Mouse (Mus musculus) embryonic facial prominence, embryonic 15.5 days (tissue): ENCODE results near the gene Trp53tg5. TPM values are rescaled to one million over a fixed set of nuclear protein-coding genes. Genes with fewer than 3 reads are reported as not detected.
A peak's percentile ranks its signal among the peaks of the same experiment; 100 is the strongest.

ENCODE experiments used
- ATAC-seq: fragments of 200-750 bp; cut with Nextera tagmentation; 2 replicates; pipeline ENCODE4 v1.8.0; 2017; ENCODE audit warnings: low read depth, moderate TSS enrichment; ENCODE audit not compliant: insufficient number of reproducible peaks, low FRiP score, low TSS enrichment
- H3K27ac ChIP-seq: fragments of 300-500 bp; sonication (generic); replicated peaks from 2 replicates; pipeline ENCODE4 v1.5.1; 2015; ENCODE audit warnings: mild to moderate bottlenecking, inconsistent platforms
- H3K27me3 ChIP-seq: fragments of 300-500 bp; sonication (generic); 2 replicates; pipeline ENCODE4 v1.6.1; 2015; ENCODE audit warnings: inconsistent platforms
- H3K36me3 ChIP-seq: fragments of 300-500 bp; sonication (generic); 2 replicates; pipeline ENCODE4 v1.6.1; 2015; ENCODE audit warnings: mild to moderate bottlenecking, inconsistent platforms
- H3K4me1 ChIP-seq: fragments of 300-500 bp; sonication (generic); 2 replicates; pipeline ENCODE4 v1.6.1; 2015; ENCODE audit warnings: inconsistent platforms
- H3K4me2 ChIP-seq: fragments of 300-500 bp; sonication (generic); replicated peaks from 2 replicates; pipeline ENCODE4 v1.6.1; 2015; ENCODE audit warnings: mild to moderate bottlenecking, inconsistent platforms
- H3K4me3 ChIP-seq: fragments of 300-500 bp; sonication (generic); replicated peaks from 2 replicates; pipeline ENCODE4 v1.5.1; 2015; ENCODE audit warnings: mild to moderate bottlenecking, inconsistent platforms
- H3K9ac ChIP-seq: fragments of 300-500 bp; sonication (generic); 2 replicates; pipeline ENCODE4 v1.6.1; 2015; ENCODE audit warnings: inconsistent platforms
- H3K9me3 ChIP-seq: fragments of 300-500 bp; sonication (generic); replicated peaks from 2 replicates; pipeline ENCODE4 v1.6.1; 2016; ENCODE audit warnings: inconsistent platforms
- WGBS: fragments of 180-500 bp; shearing (Covaris S2); methylation state at CpG from one replicate; pipeline ENCODE4 v1.1.7; 2015; 5-methylcytosine and 5-hydroxymethylcytosine counted together
- polyA plus RNA-seq: library from polyadenylated mRNA; unstranded; fragments of >200 nt; fragmentation: Nextera tagmentation; extraction: Ambion mirVana; gene quantifications from 2 replicates; pipeline ENCODE4 v1.2.1, GENCODE M21; 2015

Trp53tg5 gene
- polyA plus RNA-seq, 1 experiment from 2014 or later = not detected

GRCm38 (mm10) chr2:164429881-164430615 is 43.5 kb downstream of the Trp53tg5 start:
- 52% methylated on average over 15 of the region's 15 CpGs for WGBS
- Histone ChIP-seq H3K27ac (peak overlapping the region; percentile 60), H3K36me3 (peaks cover 40% of the 10 kb centered on the region), H3K4me3 (no peak overlapping the region), H3K4me1 (peaks cover 49% of the 10 kb centered on the region), H3K9ac (no peak overlapping the region), H3K27me3 (no peaks in the 10 kb centered on the region), H3K9me3 (no peaks in the 10 kb centered on the region), H3K4me2 (no peak overlapping the region)
- ATAC-seq = no peak

DNA sequence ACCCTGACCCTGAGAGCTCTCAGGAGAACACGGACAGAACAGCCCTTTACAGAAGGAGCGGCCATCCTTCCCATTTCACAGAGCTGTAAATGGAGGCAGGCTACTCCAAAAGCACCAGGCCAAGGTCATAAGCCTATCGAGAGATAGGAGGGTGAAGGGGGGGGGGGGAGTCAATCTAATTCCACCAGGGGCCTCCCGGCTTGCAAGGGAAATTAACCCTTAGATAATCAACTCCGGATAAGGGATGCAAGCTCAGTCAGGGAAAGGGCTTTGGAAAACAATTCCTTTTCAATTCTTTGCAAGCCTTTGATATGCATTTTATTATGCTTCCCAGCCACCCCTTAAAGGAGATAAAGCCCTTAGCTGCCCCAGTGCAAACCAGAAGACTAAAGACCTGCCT is 45.1 kb downstream of the Trp53tg5 start:
- H3K4me2 ChIP-seq = no peak overlapping the region
- WGBS = 39% methylated on average over 5 of the region's 5 CpGs
- peaks cover 33% of the 10 kb centered on the region for H3K4me1 ChIP-seq
- no peak overlapping the region for H3K4me3 ChIP-seq
- no peaks in the 10 kb centered on the region for H3K27me3 ChIP-seq
- no peaks in the 10 kb centered on the region for H3K9me3 ChIP-seq
- no peak for ATAC-seq
- H3K27ac ChIP-seq = no peak overlapping the region
- no peak overlapping the region for H3K9ac ChIP-seq
- peaks cover 53% of the 10 kb centered on the region for H3K36me3 ChIP-seq

GRCm38 (mm10) chr2:164426952-164427351 is 46.6 kb downstream of the Trp53tg5 start:
- H3K27me3 ChIP-seq = no peaks in the 10 kb centered on the region
- no peak overlapping the region for H3K4me2 ChIP-seq
- H3K27ac ChIP-seq = no peak overlapping the region
- H3K9me3 ChIP-seq = no peaks in the 10 kb centered on the region
- ATAC-seq = no peak
- no peak overlapping the region for H3K9ac ChIP-seq
- WGBS = 86% methylated on average over 5 of the region's 5 CpGs
- peaks cover 54% of the 10 kb centered on the region for H3K36me3 ChIP-seq
- peaks cover 18% of the 10 kb centered on the region for H3K4me1 ChIP-seq
- no peak overlapping the region for H3K4me3 ChIP-seq

- Histone ChIP-seq H3K36me3 (peaks cover 54% of the 10 kb centered on the region), H3K4me3 (no peak overlapping the region)
- WGBS = 37% methylated on average over 12 of the region's 12 CpGs
These were observed 47.4 kb downstream of the Trp53tg5 start for GRCm38 (mm10) chr2:164426121-164426520.

DNA sequence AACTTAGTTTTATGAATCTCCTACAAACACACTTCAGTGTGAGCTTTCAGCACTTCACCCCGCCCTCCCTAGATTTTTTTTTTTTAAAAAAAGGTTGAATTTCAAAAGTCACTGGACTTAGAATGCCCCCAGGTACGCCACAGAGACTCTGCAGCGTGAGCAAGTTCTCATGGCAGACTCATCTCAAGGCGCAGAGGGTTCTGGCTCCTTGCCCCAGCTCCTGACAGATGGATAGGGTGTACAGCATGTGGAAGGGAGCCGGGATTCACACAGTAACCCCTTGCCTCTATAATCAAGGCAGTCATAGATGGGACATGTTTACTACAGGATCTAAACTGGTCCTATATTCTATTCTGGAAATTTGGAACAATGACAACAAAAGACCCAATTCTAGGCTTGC is 48.1 kb downstream of the Trp53tg5 start:
- H3K4me3 ChIP-seq = no peak overlapping the region
- no peaks in the 10 kb centered on the region for H3K27me3 ChIP-seq
- 78% methylated on average over 5 of the region's 5 CpGs for WGBS
- H3K9ac ChIP-seq = no peak overlapping the region
- no peak overlapping the region for H3K27ac ChIP-seq
- ATAC-seq = no peak
- H3K36me3 ChIP-seq = peaks cover 54% of the 10 kb centered on the region
- H3K9me3 ChIP-seq = no peaks in the 10 kb centered on the region
- H3K4me2 ChIP-seq = no peak overlapping the region
- H3K4me1 ChIP-seq = peaks cover 2% of the 10 kb centered on the region; the same call in 1 of the 2 replicates

More at GRCm38 (mm10) chr2:164426121-164426520, 47.4 kb downstream of the Trp53tg5 start:
- Histone ChIP-seq H3K9ac (no peak overlapping the region), H3K4me2 (no peak overlapping the region), H3K27ac (no peak overlapping the region), H3K4me1 (peaks cover 10% of the 10 kb centered on the region), H3K27me3 (no peaks in the 10 kb centered on the region), H3K9me3 (no peaks in the 10 kb centered on the region)
- no peak for ATAC-seq

DNA sequence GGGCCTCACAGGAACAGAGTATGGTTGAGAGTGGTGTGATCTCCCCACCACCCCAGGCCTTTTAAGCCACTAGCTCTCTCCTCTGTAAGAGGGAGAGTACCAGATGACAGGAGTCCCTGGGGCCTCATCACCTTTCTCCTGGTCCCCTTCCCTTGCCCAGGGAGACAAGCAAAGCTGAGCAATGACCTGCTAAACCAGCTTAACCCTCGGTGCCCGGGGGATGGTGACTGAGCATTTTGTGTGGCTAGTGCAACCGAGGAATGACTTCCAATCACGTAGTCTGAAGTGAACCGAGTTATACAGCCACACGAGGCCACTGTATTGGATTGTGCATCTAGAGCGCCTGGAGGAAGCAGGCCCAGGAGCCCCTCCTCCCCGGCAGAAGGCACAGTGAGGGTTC is 49.1 kb downstream of the Trp53tg5 start:
- H3K27me3 ChIP-seq = no peaks in the 10 kb centered on the region
- ATAC-seq = no peak
- WGBS = 85% methylated on average over 8 of the region's 8 CpGs
- H3K36me3 ChIP-seq = peaks cover 53% of the 10 kb centered on the region
- no peak overlapping the region for H3K4me3 ChIP-seq
- H3K9ac ChIP-seq = no peak overlapping the region
- no peaks in the 10 kb centered on the region for H3K9me3 ChIP-seq
- no peak overlapping the region for H3K4me2 ChIP-seq
- no peaks in the 10 kb centered on the region for H3K4me1 ChIP-seq
- H3K27ac ChIP-seq = no peak overlapping the region

DNA sequence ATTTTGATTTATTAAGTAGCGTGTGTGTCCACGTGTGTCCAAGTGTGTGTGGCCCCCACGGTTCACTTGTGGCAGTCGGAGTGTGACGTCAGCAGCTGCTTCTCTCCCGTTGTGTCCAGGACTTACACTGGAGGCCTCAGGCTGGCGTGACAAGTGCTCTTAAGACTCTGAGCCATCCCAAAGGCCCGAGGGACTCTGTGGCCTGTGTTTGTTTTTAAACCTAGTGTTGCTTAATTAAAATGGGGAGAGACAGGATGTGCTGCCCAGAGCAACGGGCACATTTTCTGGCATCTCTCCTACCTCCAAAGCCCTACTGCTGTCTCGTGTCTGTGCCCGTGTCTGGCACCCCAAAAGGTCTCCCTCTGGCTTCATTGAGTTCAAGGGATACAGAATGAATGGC is 50.1 kb downstream of the Trp53tg5 start:
- WGBS = 77% methylated on average over 11 of the region's 11 CpGs
- no peaks in the 10 kb centered on the region; the same call in 1 of the 2 replicates for H3K4me1 ChIP-seq
- H3K36me3 ChIP-seq = peaks cover 44% of the 10 kb centered on the region
- no peaks in the 10 kb centered on the region for H3K9me3 ChIP-seq
- no peak overlapping the region for H3K27ac ChIP-seq
- ATAC-seq = no peak
- no peak overlapping the region for H3K4me2 ChIP-seq
- H3K4me3 ChIP-seq = no peak overlapping the region
- H3K27me3 ChIP-seq = no peaks in the 10 kb centered on the region
- H3K9ac ChIP-seq = no peak overlapping the region

DNA sequence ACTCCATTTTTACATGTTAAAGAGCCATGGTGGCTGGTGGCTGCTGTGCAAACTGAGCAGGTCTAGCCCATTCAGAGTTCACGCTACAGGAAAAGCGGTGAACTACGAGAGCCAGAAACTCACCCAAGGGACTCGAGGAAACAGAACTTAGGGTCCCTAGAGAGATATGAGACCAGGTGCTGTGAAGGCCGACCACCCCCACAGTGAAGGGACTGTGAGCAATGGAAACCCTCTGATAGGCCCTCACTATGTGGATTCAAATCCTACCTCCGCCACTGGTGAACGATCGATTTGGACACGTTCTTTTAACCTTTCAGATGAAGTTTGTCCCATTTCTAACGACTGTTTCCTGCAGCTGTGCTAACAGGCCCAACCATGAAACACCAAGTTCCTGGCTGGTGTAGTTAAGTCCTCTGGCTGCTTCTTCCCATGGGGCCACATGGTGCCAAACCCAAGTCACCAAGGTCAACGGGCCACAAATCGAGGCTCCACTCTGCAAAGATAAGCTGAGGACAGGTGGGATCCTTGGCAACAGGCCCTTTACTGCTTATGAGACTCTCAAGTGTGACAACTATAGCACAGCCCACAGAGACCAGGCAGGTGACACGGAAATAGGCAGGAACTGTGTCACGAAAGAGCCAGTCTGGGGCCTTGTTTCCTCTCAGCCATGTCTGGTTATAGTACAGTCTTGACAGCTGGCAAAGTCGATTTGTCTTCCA is 50.7 kb downstream of the Trp53tg5 start:
- H3K27ac ChIP-seq = 0 out of 2 replicates have a peak overlapping the region, but pooled peaks have one; percentile 4

DNA sequence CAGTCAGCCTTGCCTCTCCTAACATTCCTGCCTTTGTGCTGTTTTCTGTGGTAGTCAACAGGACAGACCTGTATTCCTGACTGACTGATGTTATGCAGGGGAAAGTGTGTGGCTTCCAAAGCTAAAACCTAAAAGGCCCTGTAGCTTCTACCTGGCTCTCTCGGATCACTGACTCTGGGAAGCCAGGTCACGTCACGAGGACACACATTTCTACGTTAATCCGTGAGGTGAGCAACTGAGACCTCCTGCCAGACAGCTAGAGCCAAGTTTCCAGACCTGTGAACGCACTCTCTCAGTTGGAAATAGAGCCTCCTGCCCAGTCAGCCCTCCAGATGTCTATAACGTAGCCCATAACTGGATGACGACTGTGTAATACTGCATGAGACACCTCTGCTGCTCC is 51.5 kb downstream of the Trp53tg5 start:
- Histone ChIP-seq H3K27me3 (no peaks in the 10 kb centered on the region), H3K9me3 (no peaks in the 10 kb centered on the region), H3K4me2 (no peak overlapping the region), H3K4me3 (no peak overlapping the region), H3K9ac (no peak overlapping the region), H3K27ac (peak overlapping the region; percentile 52; the same call in 1 of the 2 replicates), H3K4me1 (no peaks in the 10 kb centered on the region; the same call in 1 of the 2 replicates), H3K36me3 (peaks cover 30% of the 10 kb centered on the region)
- ATAC-seq = no peak
- 63% methylated on average over 8 of the region's 8 CpGs for WGBS

More for the DNA sequence above, 50.7 kb downstream of the Trp53tg5 start:
- 85% methylated on average over 15 of the region's 15 CpGs for WGBS
- Histone ChIP-seq H3K27me3 (no peaks in the 10 kb centered on the region), H3K4me2 (no peak overlapping the region), H3K36me3 (peaks cover 39% of the 10 kb centered on the region), H3K9me3 (no peaks in the 10 kb centered on the region), H3K4me3 (no peak overlapping the region), H3K4me1 (no peaks in the 10 kb centered on the region; the same call in 1 of the 2 replicates), H3K9ac (no peak overlapping the region)
- no peak for ATAC-seq

- no peak for ATAC-seq
- H3K27me3 ChIP-seq = no peaks in the 10 kb centered on the region
These were observed 52.2 kb downstream of the Trp53tg5 start for GRCm38 (mm10) chr2:164421306-164421705.

More at GRCm38 (mm10) chr2:164421306-164421705, 52.2 kb downstream of the Trp53tg5 start:
- H3K4me3 ChIP-seq = no peak overlapping the region
- WGBS = 74% methylated on average over 7 of the region's 7 CpGs
- no peak overlapping the region for H3K4me2 ChIP-seq
- H3K36me3 ChIP-seq = peaks cover 23% of the 10 kb centered on the region
- H3K27ac ChIP-seq = 0 out of 2 replicates have a peak overlapping the region, but pooled peaks have one; percentile 52
- H3K4me1 ChIP-seq = no peaks in the 10 kb centered on the region; the same call in 1 of the 2 replicates
- H3K9me3 ChIP-seq = no peaks in the 10 kb centered on the region
- no peak overlapping the region for H3K9ac ChIP-seq
